Mouse (Mus musculus): Measurements from ENCODE around the gene Atxn7l2. TPM values are rescaled to one million over a fixed set of nuclear protein-coding genes. Genes with fewer than 3 reads are reported as not detected.

Atxn7l2 gene
- total and polyA plus RNA-seq, 3 experiments: 3.8 to 13.3 (median 4.2) TPM

GRCm38 (mm10) chr3:108188716-108189490 is 21.8 kb downstream of the Atxn7l2 start:
- Histone ChIP-seq H3K27me3 (replicated peaks) (peaks cover 38% of the 10 kb centered on the region), H3K4me1 (ENCODE audit: control insufficient read depth in 1 of 2, insufficient read depth in 2 of 2) (peaks cover 7 to 15% of the 10 kb centered on the region in 2 experiments), H3K9me3 (replicated peaks; ENCODE audit: low read length) (no peaks in the 10 kb centered on the region), H3K4me3 (replicated peaks in 1 of 3; ENCODE audit: low read depth in 2 of 3, low read length in 2 of 3, poor library complexity in 1 of 3) (no peak overlapping the region), H3K9ac (ENCODE audit: insufficient read depth, low read depth) (no peak overlapping the region), H3K79me2 (replicated peaks; ENCODE audit: control insufficient read depth, extremely low read depth, insufficient read depth, poor library complexity, severe bottlenecking) (no peaks in the 10 kb centered on the region), H3K36me3 (replicated peaks in 1 of 2; ENCODE audit: control insufficient read depth in 1 of 2, insufficient read depth in 1 of 2, low read length in 1 of 2) (peaks cover 0 to 3% of the 10 kb centered on the region in 2 experiments), H3K27ac (ENCODE audit: insufficient read depth, low read depth) (no peak overlapping the region), H3K4me2 (ENCODE audit: insufficient read depth, low read depth, poor library complexity, severe bottlenecking) (no peak overlapping the region)
- in situ Hi-C loops (cut with MboI; ENCODE audit: low pct_ligation_motif_present, low pct_unique_long_range_greater_than_20kb, low sequenced_read_pairs) (no loop called here), dilution Hi-C loops (cut with MboI; ENCODE audit: extremely low pct_ligation_motif_present, extremely low pct_unique_long_range_greater_than_20kb, low sequenced_read_pairs) (no loop called here)
- no peak for DNase-seq (ENCODE audit: extremely low read depth)
- TF ChIP-seq ZC3H11A (IDR thresholded peaks at IDR 0.05; ENCODE audit: low read depth, low read length) (no peak), TCF12 (IDR thresholded peaks at IDR 0.05; ENCODE audit: low read depth, low read length) (no peak), POLR2A (IDR thresholded peaks at IDR 0.05; ENCODE audit: low read depth, low read length) (no peak), MAFK (IDR thresholded peaks at IDR 0.05; ENCODE audit: insufficient replicate concordance, low read length) (no peak), EP300 (IDR thresholded peaks at IDR 0.05; ENCODE audit: low read length) (no peak), IRF4 (IDR thresholded peaks at IDR 0.05; ENCODE audit: low read depth, low read length) (no peak), JUND (conservative IDR thresholded peaks at IDR 0.05; ENCODE audit: low read depth, low read length) (no peak), MYC (IDR thresholded peaks at IDR 0.05; ENCODE audit: low read depth, low read length) (no peak), CHD1 (IDR thresholded peaks at IDR 0.05; ENCODE audit: low read depth, low read length) (no peak), HCFC1 (IDR thresholded peaks at IDR 0.05; ENCODE audit: low read depth, low read length) (no peak), JUN (IDR thresholded peaks at IDR 0.05; ENCODE audit: insufficient read depth, low read depth, low read length) (no peak), CTCF (conservative IDR thresholded peaks at IDR 0.05 in 1 of 2, IDR thresholded peaks at IDR 0.05 in 1 of 2; ENCODE audit: low read depth in 2 of 2, low read length in 2 of 2) (no peak), TBP (conservative IDR thresholded peaks at IDR 0.05; ENCODE audit: low read depth, low read length) (no peak)

DNA sequence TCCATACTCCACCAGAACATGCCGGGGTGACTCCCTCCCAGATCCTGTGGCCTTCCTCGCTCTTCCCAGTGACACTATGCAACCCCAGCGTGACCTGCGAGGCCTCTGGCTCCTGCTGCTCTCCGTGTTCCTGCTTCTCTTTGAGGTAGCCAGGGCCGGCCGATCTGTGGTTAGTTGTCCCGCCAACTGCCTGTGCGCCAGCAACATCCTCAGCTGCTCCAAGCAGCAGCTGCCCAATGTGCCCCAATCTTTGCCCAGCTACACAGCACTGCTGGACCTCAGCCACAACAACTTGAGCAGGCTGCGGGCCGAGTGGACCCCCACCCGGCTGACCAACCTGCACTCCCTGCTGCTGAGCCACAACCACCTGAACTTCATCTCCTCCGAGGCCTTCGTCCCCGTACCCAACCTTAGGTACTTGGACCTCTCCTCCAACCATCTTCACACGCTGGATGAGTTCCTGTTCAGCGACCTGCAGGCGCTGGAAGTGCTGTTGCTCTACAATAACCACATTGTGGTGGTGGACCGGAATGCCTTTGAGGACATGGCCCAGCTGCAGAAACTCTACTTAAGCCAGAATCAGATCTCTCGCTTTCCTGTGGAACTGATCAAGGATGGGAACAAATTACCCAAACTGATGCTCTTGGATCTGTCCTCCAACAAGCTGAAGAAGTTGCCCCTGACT is 23.5 kb downstream of the Atxn7l2 start:
- in situ Hi-C loops (cut with MboI; ENCODE audit: low pct_ligation_motif_present, low pct_unique_long_range_greater_than_20kb, low sequenced_read_pairs): no loop called here
- no peak for TF ChIP-seq TBP (conservative IDR thresholded peaks at IDR 0.05; ENCODE audit: low read depth, low read length)
- no peak for TF ChIP-seq EP300 (IDR thresholded peaks at IDR 0.05; ENCODE audit: low read length)
- no peak for TF ChIP-seq SMC3 (IDR thresholded peaks at IDR 0.05; ENCODE audit: low read depth, low read length)
- no peak for TF ChIP-seq E2F4 (IDR thresholded peaks at IDR 0.05; ENCODE audit: insufficient replicate concordance, low read depth, low read length)
- no peak for TF ChIP-seq ZC3H11A (IDR thresholded peaks at IDR 0.05; ENCODE audit: low read depth, low read length)
- no peak for TF ChIP-seq ZKSCAN1 (IDR thresholded peaks at IDR 0.05; ENCODE audit: borderline replicate concordance, low read depth, low read length)
- TF ChIP-seq UBTF (IDR thresholded peaks at IDR 0.05; ENCODE audit: low read depth, low read length): no peak
- no peak for TF ChIP-seq MAZ (IDR thresholded peaks at IDR 0.05; ENCODE audit: low read depth, low read length)
- no peak for TF ChIP-seq CTCF (conservative IDR thresholded peaks at IDR 0.05 in 1 of 2, IDR thresholded peaks at IDR 0.05 in 1 of 2; ENCODE audit: low read depth in 2 of 2, low read length in 2 of 2)
- no peak for TF ChIP-seq HCFC1 (IDR thresholded peaks at IDR 0.05; ENCODE audit: low read depth, low read length)
- TF ChIP-seq MEF2A (IDR thresholded peaks at IDR 0.05; ENCODE audit: borderline replicate concordance, low read depth, low read length): no peak
- Histone ChIP-seq H3K9me3 (replicated peaks; ENCODE audit: low read length) (no peaks in the 10 kb centered on the region), H3K27me3 (replicated peaks) (peaks cover 40% of the 10 kb centered on the region), H3K9ac (ENCODE audit: insufficient read depth, low read depth) (no peak overlapping the region), H3K27ac (ENCODE audit: insufficient read depth, low read depth) (no peak overlapping the region), H3K4me2 (ENCODE audit: insufficient read depth, low read depth, poor library complexity, severe bottlenecking) (no peak overlapping the region), H3K4me1 (ENCODE audit: control insufficient read depth in 1 of 2, insufficient read depth in 2 of 2) (peaks cover 7 to 15% of the 10 kb centered on the region in 2 experiments), H3K36me3 (replicated peaks in 1 of 2; ENCODE audit: control insufficient read depth in 1 of 2, insufficient read depth in 1 of 2, low read length in 1 of 2) (no peaks in the 10 kb centered on the region), H3K4me3 (replicated peaks in 1 of 3; ENCODE audit: low read depth in 2 of 3, low read length in 2 of 3, poor library complexity in 1 of 3) (no peak overlapping the region), H3K79me2 (replicated peaks; ENCODE audit: control insufficient read depth, extremely low read depth, insufficient read depth, poor library complexity, severe bottlenecking) (no peaks in the 10 kb centered on the region)
- DNase-seq (ENCODE audit: extremely low read depth): no peak
- dilution Hi-C loops (cut with MboI; ENCODE audit: extremely low pct_ligation_motif_present, extremely low pct_unique_long_range_greater_than_20kb, low sequenced_read_pairs): no loop called here

Measured in CH12.LX (cell line).